Mouse (Mus musculus) midbrain, embryonic 10.5 days (tissue): ENCODE data around the gene 1700012P22Rik. TPM values are rescaled to one million over a fixed set of nuclear protein-coding genes. Genes with fewer than 3 reads are reported as not detected.

Experiments used
- DNase-seq: peaks from one replicate; pipeline ENCODE4 v3.0.0-alpha.2; 2017; ENCODE audit warnings: low spot score
- H3K27ac ChIP-seq: fragments of 300-500 bp; sonication (generic); replicated peaks from 2 replicates; pipeline ENCODE4 v1.5.1; 2016; ENCODE audit warnings: mild to moderate bottlenecking
- H3K27me3 ChIP-seq: fragments of 300-500 bp; sonication (generic); 2 replicates; pipeline ENCODE4 v1.6.1; 2016; ENCODE audit warnings: low read depth, mild to moderate bottlenecking; ENCODE audit not compliant: poor library complexity, severe bottlenecking
- H3K36me3 ChIP-seq: fragments of 300-500 bp; sonication (generic); 2 replicates; pipeline ENCODE4 v1.6.1; 2016; ENCODE audit warnings: mild to moderate bottlenecking, moderate library complexity
- H3K4me1 ChIP-seq: fragments of 300-500 bp; sonication (generic); 2 replicates; pipeline ENCODE4 v1.6.1; 2016
- H3K4me3 ChIP-seq: fragments of 300-500 bp; sonication (generic); 2 replicates; pipeline ENCODE4 v1.5.1; 2016; ENCODE audit warnings: mild to moderate bottlenecking, moderate library complexity
- H3K9me3 ChIP-seq: fragments of 300-500 bp; sonication (generic); replicated peaks from 2 replicates; pipeline ENCODE4 v1.6.1; 2016; ENCODE audit warnings: mild to moderate bottlenecking
- WGBS: fragments of 180-500 bp; shearing (Covaris S2); methylation state at CpG from one replicate; pipeline ENCODE4 v1.1.7; 2016; 5-methylcytosine and 5-hydroxymethylcytosine counted together
- polyA plus RNA-seq: library from polyadenylated mRNA; unstranded; fragments of >200 nt; fragmentation: Nextera tagmentation; extraction: Ambion mirVana; gene quantifications from 2 replicates; pipeline ENCODE4 v1.2.1, GENCODE M21; 2016

The 1700012P22Rik gene
- not detected in 2 replicates for polyA plus RNA-seq

- Histone ChIP-seq H3K4me1 (no peaks in the 10 kb centered on the region), H3K36me3 (no peaks in the 10 kb centered on the region), H3K27ac (no peak within 1 kb of the TSS), H3K27me3 (no peaks in the 10 kb centered on the region), H3K4me3 (no peak within 1 kb of the TSS), H3K9me3 (peaks cover 22% of the 10 kb centered on the region)
- no peak for DNase-seq
Measured at GRCm38 (mm10) chr4:144438672-144439071, at the start of gene 1700012P22Rik. Gene 1700012P22Rik, minus strand, starts transcription at chr4:144438772.

- no peak for DNase-seq
- Histone ChIP-seq H3K36me3 (no peaks in the 10 kb centered on the region), H3K4me1 (no peaks in the 10 kb centered on the region), H3K4me3 (no peak overlapping the region), H3K9me3 (peaks cover 37% of the 10 kb centered on the region; the same call in 1 of the 2 replicates), H3K27ac (no peak overlapping the region), H3K27me3 (no peaks in the 10 kb centered on the region)
- WGBS = 73% methylated on average over 1 of the region's 1 CpGs
Measured at GRCm38 (mm10) chr4:144468091-144468490, 29.5 kb upstream of the 1700012P22Rik start.

GRCm38 (mm10) chr4:144465206-144465605 lies 26.6 kb upstream of the 1700012P22Rik start:
- no peak for DNase-seq
- Histone ChIP-seq H3K27ac (no peak overlapping the region), H3K4me1 (no peaks in the 10 kb centered on the region), H3K27me3 (no peaks in the 10 kb centered on the region), H3K4me3 (no peak overlapping the region), H3K9me3 (peaks cover 37% of the 10 kb centered on the region; the same call in 1 of the 2 replicates), H3K36me3 (no peaks in the 10 kb centered on the region)
- WGBS = 87% methylated on average over 2 of the region's 2 CpGs

- Histone ChIP-seq H3K9me3 (peaks cover 41% of the 10 kb centered on the region; the same call in 1 of the 2 replicates), H3K4me3 (no peak within 1 kb of the TSS), H3K27me3 (no peaks in the 10 kb centered on the region), H3K27ac (no peak within 1 kb of the TSS), H3K36me3 (no peaks in the 10 kb centered on the region), H3K4me1 (no peaks in the 10 kb centered on the region)
- DNase-seq = no peak
- WGBS = 90% methylated on average over 3 of the region's 3 CpGs
Measured at GRCm38 (mm10) chr4:144463656-144464055, 25.1 kb upstream of the 1700012P22Rik start, which contains the start of gene Aadacl3. Gene Aadacl3, minus strand, starts transcription at chr4:144463756.

GRCm38 (mm10) chr4:144453217-144453616 lies 14.6 kb upstream of the 1700012P22Rik start, which contains the start of gene Gm9944:
Gene Gm9944, minus strand, starts transcription at chr4:144453317.
- Histone ChIP-seq H3K27ac (no peak within 1 kb of the TSS), H3K4me3 (no peak within 1 kb of the TSS), H3K36me3 (no peaks in the 10 kb centered on the region), H3K9me3 (peaks cover 29% of the 10 kb centered on the region), H3K4me1 (no peaks in the 10 kb centered on the region), H3K27me3 (no peaks in the 10 kb centered on the region)
- no peak for DNase-seq
- 78% methylated on average over 2 of the region's 2 CpGs for WGBS

GRCm38 (mm10) chr4:144448546-144448945 lies 10.0 kb upstream of the 1700012P22Rik start:
- H3K4me1 ChIP-seq = no peaks in the 10 kb centered on the region
- no peak for DNase-seq
- H3K9me3 ChIP-seq = no peaks in the 10 kb centered on the region; the same call in 1 of the 2 replicates
- WGBS = 90% methylated on average over 2 of the region's 2 CpGs
- no peaks in the 10 kb centered on the region for H3K36me3 ChIP-seq
- no peak overlapping the region for H3K27ac ChIP-seq
- H3K4me3 ChIP-seq = no peak overlapping the region
- H3K27me3 ChIP-seq = no peaks in the 10 kb centered on the region

- no peaks in the 10 kb centered on the region for H3K36me3 ChIP-seq
- no peaks in the 10 kb centered on the region for H3K27me3 ChIP-seq
- no peak for DNase-seq
- no peak overlapping the region for H3K27ac ChIP-seq
- H3K9me3 ChIP-seq = peaks cover 18% of the 10 kb centered on the region
- H3K4me1 ChIP-seq = no peaks in the 10 kb centered on the region
- no peak overlapping the region for H3K4me3 ChIP-seq
- WGBS = 84% methylated on average over 1 of the region's 1 CpGs
Measured at GRCm38 (mm10) chr4:144441582-144441981, 3.0 kb upstream of the 1700012P22Rik start.

GRCm38 (mm10) chr4:144441095-144441494 lies 2.5 kb upstream of the 1700012P22Rik start:
- no peaks in the 10 kb centered on the region for H3K36me3 ChIP-seq
- no peaks in the 10 kb centered on the region for H3K27me3 ChIP-seq
- no peak for DNase-seq
- no peaks in the 10 kb centered on the region for H3K4me1 ChIP-seq
- no peak overlapping the region for H3K27ac ChIP-seq
- no peak overlapping the region for H3K4me3 ChIP-seq
- 96% methylated on average over 4 of the region's 4 CpGs for WGBS
- peaks cover 18% of the 10 kb centered on the region for H3K9me3 ChIP-seq

GRCm38 (mm10) chr4:144433216-144433615 lies 5.4 kb downstream of the 1700012P22Rik start:
- no peak overlapping the region for H3K27ac ChIP-seq
- WGBS = 91% methylated on average over 5 of the region's 5 CpGs
- H3K36me3 ChIP-seq = no peaks in the 10 kb centered on the region

GRCm38 (mm10) chr4:144430723-144431122 lies 7.8 kb downstream of the 1700012P22Rik start:
- H3K27ac ChIP-seq = no peak overlapping the region
- peaks cover 20% of the 10 kb centered on the region; the same call in 1 of the 2 replicates for H3K9me3 ChIP-seq
- H3K4me1 ChIP-seq = no peaks in the 10 kb centered on the region
- no peaks in the 10 kb centered on the region for H3K27me3 ChIP-seq
- WGBS = 84% methylated on average over 2 of the region's 2 CpGs
- no peaks in the 10 kb centered on the region for H3K36me3 ChIP-seq
- H3K4me3 ChIP-seq = no peak overlapping the region
- DNase-seq = no peak

More at GRCm38 (mm10) chr4:144433216-144433615, 5.4 kb downstream of the 1700012P22Rik start:
- no peak for DNase-seq
- peaks cover 23% of the 10 kb centered on the region for H3K9me3 ChIP-seq
- no peaks in the 10 kb centered on the region for H3K4me1 ChIP-seq
- H3K4me3 ChIP-seq = no peak overlapping the region
- H3K27me3 ChIP-seq = no peaks in the 10 kb centered on the region

GRCm38 (mm10) chr4:144428868-144429267 lies 9.7 kb downstream of the 1700012P22Rik start:
- H3K9me3 ChIP-seq = peaks cover 16% of the 10 kb centered on the region; the same call in 1 of the 2 replicates
- H3K27me3 ChIP-seq = no peaks in the 10 kb centered on the region
- 25% methylated on average over 3 of the region's 3 CpGs for WGBS
- H3K4me1 ChIP-seq = no peaks in the 10 kb centered on the region
- DNase-seq = no peak
- no peak overlapping the region for H3K27ac ChIP-seq
- no peaks in the 10 kb centered on the region for H3K36me3 ChIP-seq
- H3K4me3 ChIP-seq = no peak overlapping the region

- no peak for DNase-seq
- Histone ChIP-seq H3K4me1 (no peaks in the 10 kb centered on the region), H3K27me3 (no peaks in the 10 kb centered on the region), H3K9me3 (peaks cover 6% of the 10 kb centered on the region; the same call in 1 of the 2 replicates), H3K27ac (no peak overlapping the region), H3K36me3 (no peaks in the 10 kb centered on the region), H3K4me3 (no peak overlapping the region)
- 75% methylated on average over 5 of the region's 5 CpGs for WGBS
Measured at GRCm38 (mm10) chr4:144424590-144424989, 14.0 kb downstream of the 1700012P22Rik start.

GRCm38 (mm10) chr4:144420644-144421043 lies 17.9 kb downstream of the 1700012P22Rik start:
- Histone ChIP-seq H3K9me3 (peaks cover 20% of the 10 kb centered on the region; the same call in 1 of the 2 replicates), H3K27me3 (no peaks in the 10 kb centered on the region)

More at GRCm38 (mm10) chr4:144420644-144421043, 17.9 kb downstream of the 1700012P22Rik start:
- no peaks in the 10 kb centered on the region for H3K4me1 ChIP-seq
- H3K4me3 ChIP-seq = no peak overlapping the region
- DNase-seq = no peak
- H3K27ac ChIP-seq = no peak overlapping the region
- H3K36me3 ChIP-seq = no peaks in the 10 kb centered on the region
